Mouse (Mus musculus): Measurements from ENCODE around the gene Chid1. TPM values are rescaled to one million over a fixed set of nuclear protein-coding genes. Genes with fewer than 3 reads are reported as not detected.

Gene Chid1
- polyA plus RNA-seq, 1 experiment from 2014 or later = 40.5 TPM

GRCm38 (mm10) chr7:141569916-141570315 is 30.3 kb upstream of the Chid1 start:
- 0 out of 2 replicates have a peak overlapping the region, but pooled peaks have one; percentile 42 for H3K27ac ChIP-seq
- no peaks in the 10 kb centered on the region for H3K27me3 ChIP-seq (ENCODE audit: insufficient read depth, poor library complexity, severe bottlenecking)
- no peaks in the 10 kb centered on the region for H3K9me3 ChIP-seq
- no peak for DNase-seq (ENCODE audit: low spot score)
- peaks cover 8% of the 10 kb centered on the region; the same call in 1 of the 2 replicates for H3K36me3 ChIP-seq
- peaks cover 37% of the 10 kb centered on the region for H3K4me1 ChIP-seq
- 95% methylated on average over 3 of the region's 3 CpGs for WGBS
- no peak overlapping the region for H3K4me3 ChIP-seq

- H3K4me3 ChIP-seq = no peak overlapping the region
- no peak for DNase-seq (ENCODE audit: low spot score)
- peaks cover 43% of the 10 kb centered on the region for H3K4me1 ChIP-seq
- H3K36me3 ChIP-seq = peaks cover 8% of the 10 kb centered on the region; the same call in 1 of the 2 replicates
- H3K27me3 ChIP-seq (ENCODE audit: insufficient read depth, poor library complexity, severe bottlenecking) = no peaks in the 10 kb centered on the region
- H3K27ac ChIP-seq = no peak overlapping the region
- no peaks in the 10 kb centered on the region for H3K9me3 ChIP-seq
- 85% methylated on average over 9 of the region's 9 CpGs for WGBS
Observed at GRCm38 (mm10) chr7:141569283-141569803, 29.7 kb upstream of the Chid1 start.

DNA sequence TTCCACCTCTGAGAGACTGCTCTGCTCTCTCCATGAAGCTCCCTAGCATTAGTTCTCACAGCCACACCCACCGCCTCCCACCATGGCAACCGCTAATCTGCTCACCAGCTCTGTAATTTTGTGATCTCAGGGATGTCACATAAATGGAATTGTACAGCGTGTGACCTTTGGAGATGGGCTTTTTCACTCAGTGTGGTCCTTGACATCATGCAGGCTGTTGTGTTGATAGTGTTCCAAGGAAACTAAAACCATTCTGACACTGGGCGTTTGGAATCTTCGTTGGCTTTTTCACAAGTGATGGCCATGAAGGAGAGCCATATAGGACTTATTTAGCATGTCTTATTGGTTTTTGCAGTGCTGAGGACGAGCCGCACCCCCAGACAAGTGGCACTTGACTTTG is 26.9 kb upstream of the Chid1 start:
- Histone ChIP-seq H3K27me3 (ENCODE audit: insufficient read depth, poor library complexity, severe bottlenecking) (no peaks in the 10 kb centered on the region), H3K9me3 (no peaks in the 10 kb centered on the region), H3K27ac (no peak overlapping the region), H3K4me1 (peaks cover 51% of the 10 kb centered on the region), H3K36me3 (peaks cover 8% of the 10 kb centered on the region; the same call in 1 of the 2 replicates), H3K4me3 (no peak overlapping the region)
- WGBS = 81% methylated on average over 7 of the region's 7 CpGs
- DNase-seq (ENCODE audit: low spot score) = no peak

GRCm38 (mm10) chr7:141564561-141564960 is 24.9 kb upstream of the Chid1 start:
- no peak for DNase-seq (ENCODE audit: low spot score)
- Histone ChIP-seq H3K9me3 (no peaks in the 10 kb centered on the region), H3K4me1 (peaks cover 53% of the 10 kb centered on the region), H3K27me3 (ENCODE audit: insufficient read depth, poor library complexity, severe bottlenecking) (no peaks in the 10 kb centered on the region), H3K36me3 (0 out of 2 replicates have a peak, but pooled peaks cover 3% of the 10 kb centered on the region), H3K4me3 (no peak overlapping the region), H3K27ac (no peak overlapping the region; the same call in 1 of the 2 replicates)
- WGBS = 58% methylated on average over 7 of the region's 7 CpGs

GRCm38 (mm10) chr7:141562852-141563427 is 23.3 kb upstream of the Chid1 start:
- no peak for DNase-seq (ENCODE audit: low spot score)
- Histone ChIP-seq H3K27me3 (ENCODE audit: insufficient read depth, poor library complexity, severe bottlenecking) (no peaks in the 10 kb centered on the region), H3K9me3 (no peaks in the 10 kb centered on the region), H3K27ac (peak overlapping the region; percentile 92), H3K36me3 (0 out of 2 replicates have a peak, but pooled peaks cover 3% of the 10 kb centered on the region), H3K4me3 (peak overlapping the region; percentile 93), H3K4me1 (peaks cover 53% of the 10 kb centered on the region)
- WGBS = 1% methylated on average over 21 of the region's 21 CpGs

GRCm38 (mm10) chr7:141562421-141562851 is 22.8 kb upstream of the Chid1 start:
- 1% methylated on average over 33 of the region's 33 CpGs for WGBS
- H3K27me3 ChIP-seq (ENCODE audit: insufficient read depth, poor library complexity, severe bottlenecking) = no peaks in the 10 kb centered on the region
- 0 out of 2 replicates have a peak, but pooled peaks cover 3% of the 10 kb centered on the region for H3K36me3 ChIP-seq
- peak overlapping the region; percentile 92 for H3K27ac ChIP-seq
- DNase-seq (ENCODE audit: low spot score) = no peak
- peak overlapping the region; percentile 93 for H3K4me3 ChIP-seq
- H3K9me3 ChIP-seq = no peaks in the 10 kb centered on the region
- peaks cover 53% of the 10 kb centered on the region for H3K4me1 ChIP-seq

GRCm38 (mm10) chr7:141561682-141562391 is 22.2 kb upstream of the Chid1 start, which contains the start of gene Ap2a2:
TSS of gene Ap2a2 (plus strand) at chr7:141562173.
- peak within 1 kb of the TSS; percentile 93 for H3K4me3 ChIP-seq
- H3K9me3 ChIP-seq = no peaks in the 10 kb centered on the region
- H3K27me3 ChIP-seq (ENCODE audit: insufficient read depth, poor library complexity, severe bottlenecking) = no peaks in the 10 kb centered on the region
- DNase-seq (ENCODE audit: low spot score) = peak; percentile 97
- H3K4me1 ChIP-seq = peaks cover 47% of the 10 kb centered on the region
- peak within 1 kb of the TSS; percentile 92 for H3K27ac ChIP-seq
- under 1% methylated on average over 70 of the region's 72 CpGs for whole genome bisulfite sequencing
- 0 out of 2 replicates have a peak, but pooled peaks cover 3% of the 10 kb centered on the region for H3K36me3 ChIP-seq

DNA sequence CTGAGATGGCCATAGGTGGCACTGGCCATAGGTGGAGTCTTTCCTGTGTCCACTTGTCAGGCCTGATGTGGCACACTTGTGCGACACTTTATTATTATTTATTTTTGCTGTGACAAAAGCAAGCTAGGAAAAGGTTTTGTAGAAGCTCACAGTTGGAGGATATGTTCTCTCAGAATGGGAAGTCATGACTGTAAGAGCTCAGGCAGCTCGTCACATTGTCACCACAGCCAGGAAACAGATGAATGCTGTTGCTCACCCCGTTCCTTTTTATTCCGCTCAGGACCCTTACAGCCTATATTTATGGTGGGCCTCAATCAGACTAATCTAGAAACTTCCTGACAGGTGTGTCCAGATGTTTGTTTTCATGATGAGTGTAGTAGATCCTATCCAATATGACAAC is 20.8 kb upstream of the Chid1 start:
- Histone ChIP-seq H3K27me3 (ENCODE audit: insufficient read depth, poor library complexity, severe bottlenecking) (no peaks in the 10 kb centered on the region), H3K27ac (no peak overlapping the region), H3K36me3 (0 out of 2 replicates have a peak, but pooled peaks cover under 1% of the 10 kb centered on the region), H3K4me3 (no peak overlapping the region), H3K4me1 (peaks cover 42% of the 10 kb centered on the region), H3K9me3 (no peaks in the 10 kb centered on the region)
- WGBS = 75% methylated on average over 4 of the region's 4 CpGs
- no peak for DNase-seq (ENCODE audit: low spot score)

DNA sequence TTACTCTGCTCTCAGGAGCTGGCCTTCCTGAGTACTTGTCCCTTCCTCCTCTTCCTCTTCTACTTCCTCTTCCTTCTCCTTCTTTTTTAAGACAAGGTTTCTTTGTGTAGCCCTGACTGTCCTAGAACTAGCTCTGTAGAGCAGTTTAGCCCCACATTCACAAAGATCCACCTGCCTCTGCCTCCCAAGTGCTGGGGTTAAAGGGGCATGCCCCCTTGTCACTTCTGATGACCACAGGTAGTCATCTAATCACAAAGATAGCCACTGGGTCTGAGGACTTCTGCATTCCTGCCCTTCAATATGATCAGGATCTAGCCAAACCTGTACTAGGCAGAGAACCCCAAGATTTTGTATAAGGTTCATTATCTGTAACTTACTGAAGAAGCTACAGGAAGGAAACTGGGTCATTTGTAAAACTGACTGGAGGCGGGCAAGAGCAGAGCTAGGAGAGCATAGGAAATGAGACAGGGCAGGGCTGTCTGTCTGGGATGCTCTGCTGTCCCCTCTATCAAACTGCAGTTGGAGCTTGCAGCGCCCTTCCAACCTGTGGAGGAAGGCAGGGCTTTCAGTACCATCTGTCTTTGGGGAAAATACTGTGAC is 20.2 kb upstream of the Chid1 start:
- Histone ChIP-seq H3K4me3 (no peak overlapping the region), H3K27ac (peak overlapping the region; percentile 22; the same call in 1 of the 2 replicates), H3K36me3 (no peaks in the 10 kb centered on the region), H3K9me3 (no peaks in the 10 kb centered on the region), H3K27me3 (ENCODE audit: insufficient read depth, poor library complexity, severe bottlenecking) (no peaks in the 10 kb centered on the region), H3K4me1 (peaks cover 40% of the 10 kb centered on the region)
- no peak for DNase-seq (ENCODE audit: low spot score)
- 73% methylated on average over 2 of the region's 2 CpGs for WGBS

GRCm38 (mm10) chr7:141558946-141559345 is 19.3 kb upstream of the Chid1 start:
- DNase-seq (ENCODE audit: low spot score) = no peak
- peak overlapping the region; percentile 22; the same call in 1 of the 2 replicates for H3K27ac ChIP-seq

GRCm38 (mm10) chr7:141558329-141558776 is 18.7 kb upstream of the Chid1 start:
- Histone ChIP-seq H3K4me3 (no peak overlapping the region), H3K27ac (peak overlapping the region; percentile 22; the same call in 1 of the 2 replicates), H3K36me3 (no peaks in the 10 kb centered on the region), H3K27me3 (ENCODE audit: insufficient read depth, poor library complexity, severe bottlenecking) (no peaks in the 10 kb centered on the region), H3K9me3 (no peaks in the 10 kb centered on the region), H3K4me1 (peaks cover 29% of the 10 kb centered on the region)
- no peak for DNase-seq (ENCODE audit: low spot score)
- 28% methylated on average over 4 of the region's 4 CpGs for WGBS

More at GRCm38 (mm10) chr7:141558946-141559345, 19.3 kb upstream of the Chid1 start:
- H3K27me3 ChIP-seq (ENCODE audit: insufficient read depth, poor library complexity, severe bottlenecking) = no peaks in the 10 kb centered on the region
- no peaks in the 10 kb centered on the region for H3K36me3 ChIP-seq
- no peak overlapping the region for H3K4me3 ChIP-seq
- no peaks in the 10 kb centered on the region for H3K9me3 ChIP-seq
- peaks cover 32% of the 10 kb centered on the region for H3K4me1 ChIP-seq

DNA sequence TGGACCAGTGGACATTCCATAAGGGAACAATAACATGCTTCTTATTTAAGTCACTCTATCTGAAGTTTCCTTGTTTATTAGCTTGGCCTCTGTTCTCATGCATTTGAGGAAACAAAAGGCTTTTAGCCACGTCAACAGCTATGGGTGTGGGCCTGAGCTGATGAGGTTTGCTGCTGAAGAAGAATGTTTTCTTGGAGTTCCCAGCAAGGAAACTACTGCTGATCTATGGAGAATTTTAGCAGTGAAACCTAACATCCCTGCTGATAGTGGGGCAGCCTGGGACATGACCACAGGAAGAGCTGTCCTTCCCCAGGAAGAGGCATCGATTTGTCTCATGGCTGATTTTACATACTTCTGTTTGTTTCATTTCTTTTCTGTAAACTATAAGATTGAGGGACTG is 10.8 kb upstream of the Chid1 start:
- no peaks in the 10 kb centered on the region for H3K27me3 ChIP-seq (ENCODE audit: insufficient read depth, poor library complexity, severe bottlenecking)
- H3K36me3 ChIP-seq = no peaks in the 10 kb centered on the region
- no peak for DNase-seq (ENCODE audit: low spot score)
- H3K27ac ChIP-seq = no peak overlapping the region
- H3K9me3 ChIP-seq = no peaks in the 10 kb centered on the region
- H3K4me1 ChIP-seq = no peaks in the 10 kb centered on the region
- no peak overlapping the region for H3K4me3 ChIP-seq
- 68% methylated on average over 2 of the region's 2 CpGs for WGBS
